Mouse (Mus musculus) cerebellum, postnatal 10 days (tissue): Measurements from ENCODE around the gene Txndc17.
"Not testable (repeated sequence)": the region's sequence is repeated elsewhere in the genome, so short reads cannot be mapped to it uniquely, and the experiment has no call there.

ENCODE experiments used
- DNase-seq, 2 experiments: peaks; one replicate each; pipeline ENCODE4 v3.0.0; 2021; ENCODE audit warnings: mixed read lengths in 2 of 2

Txndc17 gene

GRCm38 (mm10) chr11:72207204-72207833 lies at the start of gene Txndc17, which contains the start of gene 4933427D14Rik:
Gene Txndc17 (plus strand): TSS chr11:72207547.
Gene 4933427D14Rik (minus strand): TSS chr11:72207459.
- DNase-seq: peak; percentile 91 to 94

GRCm38 (mm10) chr11:72163198-72163597 lies 44.1 kb upstream of the Txndc17 start:
- no peak for DNase-seq

- no peak for DNase-seq
These were observed 37.5 kb upstream of the Txndc17 start for GRCm38 (mm10) chr11:72169871-72170270.

- DNase-seq: not testable (repeated sequence)
These were observed 35.4 kb upstream of the Txndc17 start for GRCm38 (mm10) chr11:72171906-72172305.

GRCm38 (mm10) chr11:72173506-72173905 lies 33.8 kb upstream of the Txndc17 start:
- DNase-seq: no peak

GRCm38 (mm10) chr11:72174721-72175120 lies 32.6 kb upstream of the Txndc17 start:
- DNase-seq: no peak

GRCm38 (mm10) chr11:72175966-72176365 lies 31.4 kb upstream of the Txndc17 start:
- DNase-seq: no peak

GRCm38 (mm10) chr11:72176553-72176952 lies 30.8 kb upstream of the Txndc17 start:
- DNase-seq: no peak

GRCm38 (mm10) chr11:72180556-72180955 lies 26.8 kb upstream of the Txndc17 start:
- no peak for DNase-seq

GRCm38 (mm10) chr11:72181136-72181535 lies 26.2 kb upstream of the Txndc17 start:
- DNase-seq: no peak

- DNase-seq: no peak
These were observed 23.1 kb upstream of the Txndc17 start for GRCm38 (mm10) chr11:72184252-72184651.

- no peak for DNase-seq
These were observed 16.5 kb upstream of the Txndc17 start for GRCm38 (mm10) chr11:72190857-72191256.

- no peak for DNase-seq
These were observed 13.1 kb upstream of the Txndc17 start for GRCm38 (mm10) chr11:72194259-72194658.

GRCm38 (mm10) chr11:72196506-72196905 lies 10.8 kb upstream of the Txndc17 start:
- DNase-seq: no peak

GRCm38 (mm10) chr11:72203440-72203839 lies 3.9 kb upstream of the Txndc17 start:
- DNase-seq: peak; percentile 78 to 82

GRCm38 (mm10) chr11:72205256-72205655 lies 2.1 kb upstream of the Txndc17 start:
- DNase-seq: no peak

GRCm38 (mm10) chr11:72206341-72207203 lies 775 bp upstream of the Txndc17 start, which contains the start of gene Gm43951:
Gene Gm43951 (minus strand): TSS chr11:72206840.
- peak; percentile 54 to 67 for DNase-seq

- DNase-seq: no peak
These were observed 559 bp downstream of the Txndc17 start for GRCm38 (mm10) chr11:72207834-72208377.

- DNase-seq: peak; percentile 98
These were observed 7.5 kb downstream of the Txndc17 start for GRCm38 (mm10) chr11:72214591-72215409.

- DNase-seq: peak; percentile 94
These were observed 8.1 kb downstream of the Txndc17 start, which contains the start of gene Med31 for GRCm38 (mm10) chr11:72215410-72215797. Gene Med31 (minus strand): TSS chr11:72215592.

GRCm38 (mm10) chr11:72217116-72217515 lies 9.8 kb downstream of the Txndc17 start:
- no peak for DNase-seq

GRCm38 (mm10) chr11:72221278-72221677 lies 13.9 kb downstream of the Txndc17 start:
- peak; percentile 89 to 93 for DNase-seq

- DNase-seq: peak in 1 of 2 experiments; percentile 25
These were observed 16.1 kb downstream of the Txndc17 start for GRCm38 (mm10) chr11:72223414-72223813.
